ENCODE assay signal across 12 mouse cellular contexts in genomic region chr8:120550430-120550829, GRCm38 (mm10). TPM values are rescaled to one million over a fixed set of nuclear protein-coding genes. Genes with fewer than 3 reads are reported as not detected.
DNase-seq lines count a peak whose midpoint lies in the region; ATAC-seq and TF ChIP-seq lines count a peak whose summit lies in the region.
"Had no signal": no experiment of that assay in that cellular context is flagged by ENCODE, and none has a peak within 500 bp of the region (broad histone marks: within the 10 kb centered on the region; RNA-seq: fewer than 3 reads in every experiment).

No protein-coding gene starts in this region.

- no peak overlapping the region for H3K4me2 ChIP-seq in liver, embryonic 12.5 days
- no peak overlapping the region for H3K4me2 ChIP-seq in intestine, embryonic 16.5 days (ENCODE audit: low read depth, low read length)

- no peak for TF ChIP-seq CTCF in olfactory bulb, adult 2 months (IDR thresholded peaks at IDR 0.05; ENCODE audit: insufficient read depth, low read depth, low read length)

- no peak overlapping the region for H3K9ac ChIP-seq in liver, embryonic 12.5 days
- no peak overlapping the region; the same call in 1 of the 2 replicates for H3K9ac ChIP-seq in intestine, embryonic 16.5 days (ENCODE audit: low read depth, low read length)
- H3K9ac ChIP-seq: lung, embryonic 15.5 days had no signal

- ATAC-seq in liver, embryonic 12.5 days, result no peak
- no peak for ATAC-seq in intestine, embryonic 16.5 days
- ATAC-seq: Patski had no signal

- peak overlapping the region; percentile 10; the same call in 1 of the 2 replicates for H3K27ac ChIP-seq in liver, embryonic 12.5 days
- peak overlapping the region; percentile 48 for H3K27ac ChIP-seq in intestine, embryonic 16.5 days (ENCODE audit: low read length)
- H3K27ac ChIP-seq in olfactory bulb, adult 2 months (ENCODE audit: insufficient read depth, low read depth, low read length), result peak overlapping the region; percentile 96
- H3K27ac ChIP-seq: lung, embryonic 15.5 days had no signal

- no peaks in the 10 kb centered on the region for H3K27me3 ChIP-seq in liver, embryonic 12.5 days (replicated peaks)
- no peaks in the 10 kb centered on the region for H3K27me3 ChIP-seq in intestine, embryonic 16.5 days (replicated peaks; ENCODE audit: control insufficient read depth, insufficient read depth, low read length)
- H3K27me3 ChIP-seq: lung, embryonic 15.5 days; Patski had no signal

- H3K9me3 ChIP-seq in liver, embryonic 12.5 days (replicated peaks), result no peaks in the 10 kb centered on the region
- no peaks in the 10 kb centered on the region for H3K9me3 ChIP-seq in intestine, embryonic 16.5 days (ENCODE audit: control insufficient read depth, low read length)
- H3K9me3 ChIP-seq: lung, embryonic 15.5 days had no signal

- H3K36me3 ChIP-seq in liver, embryonic 12.5 days, result peaks cover 95% of the 10 kb centered on the region
- no peaks in the 10 kb centered on the region for H3K36me3 ChIP-seq in intestine, embryonic 16.5 days (ENCODE audit: control insufficient read depth, insufficient read depth, low read length)

- TF ChIP-seq POLR2A in olfactory bulb, adult 2 months (IDR thresholded peaks at IDR 0.05; ENCODE audit: insufficient read depth, low read depth, low read length), result no peak

- WGBS in liver, embryonic 12.5 days (ENCODE audit: insufficient replicate concordance), result 69% methylated on average over 12 of the region's 12 CpGs
- 38% methylated on average over 12 of the region's 12 CpGs for WGBS in intestine, embryonic 16.5 days
- WGBS in olfactory bulb, adult 2 months, result 20% methylated on average over 12 of the region's 12 CpGs

- H3K4me1 ChIP-seq in liver, embryonic 12.5 days, result peaks cover 92% of the 10 kb centered on the region
- peaks cover 56% of the 10 kb centered on the region for H3K4me1 ChIP-seq in intestine, embryonic 16.5 days (ENCODE audit: control insufficient read depth, insufficient read depth, low read length)
- H3K4me1 ChIP-seq in olfactory bulb, adult 2 months (ENCODE audit: control insufficient read depth, insufficient read depth, low read length), result peaks cover 95% of the 10 kb centered on the region

- peak; percentile 50 to 51 for DNase-seq in cerebellum, postnatal 25 days
- DNase-seq in cerebellum, adult 11 months, result no peak
- no peak for DNase-seq in liver
- no peak for DNase-seq in embryo, embryonic 10 days (ENCODE audit: low spot score)
- no peak for DNase-seq in kidney, postnatal 14 days
- DNase-seq: gastrocnemius, postnatal 25 days had no signal

- H3K4me3 ChIP-seq in liver, embryonic 12.5 days, result no peak overlapping the region
- no peak overlapping the region for H3K4me3 ChIP-seq in intestine, embryonic 16.5 days (ENCODE audit: low read length)
- H3K4me3 ChIP-seq in olfactory bulb, adult 2 months (ENCODE audit: insufficient read depth, low read depth, low read length), result peak overlapping the region; percentile 19
- H3K4me3 ChIP-seq: lung, embryonic 15.5 days; myocyte had no signal

RNA-seq across cellular contexts. Expression of gene Gins2, which starts 38.7 kb away (rescaled TPM):
- 77.5 and 81.2 TPM in 2 replicates for polyA plus RNA-seq in liver, embryonic 12.5 days (2016; fragmentation: Nextera tagmentation; extraction: Ambion mirVana)
- polyA plus RNA-seq in intestine, embryonic 16.5 days (2015; fragmentation: Nextera tagmentation; extraction: Ambion mirVana), result 75.1 and 87.5 TPM in 2 replicates
- polyA plus RNA-seq in olfactory bulb, adult 2 months (2012; ENCODE audit: insufficient read depth, insufficient read length, low replicate concordance, missing spikeins), result not detected in 2 replicates

Comparison
In these comparisons a context has a peak if more than half of its experiments do, and no peak if none do; other contexts are left out.
1. DNase-seq: peak in cerebellum, postnatal 25 days (2 of 2); none in cerebellum, adult 11 months (single experiment), liver (single experiment), embryo, embryonic 10 days (single experiment) and kidney, postnatal 14 days (single experiment).
2. H3K27ac ChIP-seq: peak in every context shown above with its lines; median percentile 96 in olfactory bulb, adult 2 months; 48 in intestine, embryonic 16.5 days; 10 in liver, embryonic 12.5 days.
3. RNA of gene Gins2, which starts 38.7 kb away (polyA plus RNA-seq): 75.1 to 87.5 TPM in intestine, embryonic 16.5 days and 77.5 to 81.2 TPM in liver, embryonic 12.5 days; not detected in olfactory bulb, adult 2 months; every median in the first group is over 10 times any median in the second.